Mouse (Mus musculus) heart, postnatal 0 days (tissue): ENCODE measurements around the gene Dgat2l6.

Experiments used
- CTCF ChIP-seq: IDR thresholded peaks from 2 replicates; pipeline ENCODE4 v1.5.1; 2016; ENCODE audit warnings: antibody characterized with exemption, control low read depth, low read depth
- EP300 ChIP-seq: IDR thresholded peaks from 2 replicates; pipeline ENCODE4 v1.6.1; 2016; ENCODE audit warnings: antibody characterized with exemption, low read depth

GRCm38 (mm10) chrX:100480317-100480716 lies 44.3 kb upstream of the Dgat2l6 start:
- peak; percentile 67 for TF ChIP-seq CTCF
- TF ChIP-seq EP300, result no peak
